Mouse (Mus musculus) neural tube, postnatal 0 days (tissue): ENCODE measurements around the gene Cldn9. TPM values are rescaled to one million over a fixed set of nuclear protein-coding genes. Genes with fewer than 3 reads are reported as not detected.

ENCODE experiments used
- polyA plus RNA-seq: library from polyadenylated mRNA; unstranded; fragments of >200 nt; fragmentation: Nextera tagmentation; extraction: Ambion mirVana; gene quantifications from 2 replicates; pipeline ENCODE4 v1.2.1, GENCODE M21; 2015

The Cldn9 gene
- polyA plus RNA-seq: 0.20 and 0.79 TPM in 2 replicates

GRCm38 (mm10) chr17:23683856-23684672, at the start of gene Cldn9:
Cldn9 (minus strand) TSS chr17:23684026.

GRCm38 (mm10) chr17:23725999-23726757, 42.4 kb upstream of the Cldn9 start, which contains the start of gene Pkmyt1:
Pkmyt1 (plus strand) TSS chr17:23726336.

GRCm38 (mm10) chr17:23722376-23723125, 38.7 kb upstream of the Cldn9 start, which contains the start of gene 1520401A03Rik:
1520401A03Rik (minus strand) TSS chr17:23722783.

GRCm38 (mm10) chr17:23679127-23679835, 4.5 kb downstream of the Cldn9 start, which contains the start of gene Cldn6:
Cldn6 (plus strand) TSS chr17:23679249.

GRCm38 (mm10) chr17:23677236-23677679, 6.6 kb downstream of the Cldn9 start, which contains the start of gene Tnfrsf12a:
Tnfrsf12a (minus strand) TSS chr17:23677468.

GRCm38 (mm10) chr17:23673424-23674073, 10.3 kb downstream of the Cldn9 start, which contains the start of the genes Hcfc1r1 and Thoc6:
Hcfc1r1 (plus strand) TSS chr17:23673596.
Thoc6 (minus strand) TSS chr17:23673882.

GRCm38 (mm10) chr17:23660117-23660875, 23.5 kb downstream of the Cldn9 start, which contains the start of gene Bicdl2:
Bicdl2 (plus strand) TSS chr17:23660506.

GRCm38 (mm10) chr17:23644613-23645495, 39.0 kb downstream of the Cldn9 start, which contains the start of gene Mmp25:
Mmp25 (minus strand) TSS chr17:23645277.

Other genes with a start within 250 kb of the Cldn9 start
- gene Vmn2r117, start 204.3 kb downstream of the Cldn9 start, polyA plus RNA-seq: not detected in 2 replicates
- 11.5 and 12.6 TPM in 2 replicates for gene Zfp213, start 119.8 kb downstream of the Cldn9 start, polyA plus RNA-seq
- gene Zfp13, start 84.5 kb downstream of the Cldn9 start, polyA plus RNA-seq: 20.7 and 22.4 TPM in 2 replicates
- not detected in 2 replicates for gene Zscan10, start 83.2 kb downstream of the Cldn9 start, polyA plus RNA-seq
- gene Mmp25, start 38.7 kb downstream of the Cldn9 start, polyA plus RNA-seq: 1.4 and 1.7 TPM in 2 replicates
- 0.23 TPM in 2 replicates for gene Bicdl2, start 23.5 kb downstream of the Cldn9 start, polyA plus RNA-seq
- gene Hcfc1r1, start 10.4 kb downstream of the Cldn9 start, polyA plus RNA-seq: 207 and 248 TPM in 2 replicates
- 29.4 and 33.2 TPM in 2 replicates for gene Thoc6, start 10.1 kb downstream of the Cldn9 start, polyA plus RNA-seq
- gene Tnfrsf12a, start 6.6 kb downstream of the Cldn9 start, polyA plus RNA-seq: 14.4 and 18.7 TPM in 2 replicates
- 0.23 and 0.35 TPM in 2 replicates for gene Cldn6, start 4.8 kb downstream of the Cldn9 start, polyA plus RNA-seq
- gene 1520401A03Rik, start 38.8 kb upstream of the Cldn9 start, polyA plus RNA-seq: 0.19 TPM in 1 of 2 replicates, not detected in the other
- gene Pkmyt1, start 42.3 kb upstream of the Cldn9 start, polyA plus RNA-seq: 14.5 and 16.2 TPM in 2 replicates
- 64.8 and 68.8 TPM in 2 replicates for gene Paqr4, start 56.8 kb upstream of the Cldn9 start, polyA plus RNA-seq
- 1.2 and 1.6 TPM in 2 replicates for gene Kremen2, start 61.8 kb upstream of the Cldn9 start, polyA plus RNA-seq
- gene Flywch1, start 87.6 kb upstream of the Cldn9 start, polyA plus RNA-seq: 162 and 181 TPM in 2 replicates
- 111 and 120 TPM in 2 replicates for gene Flywch2, start 102.1 kb upstream of the Cldn9 start, polyA plus RNA-seq
- gene Srrm2, start 106.5 kb upstream of the Cldn9 start, polyA plus RNA-seq: 455 and 462 TPM in 2 replicates
- gene Elob, start 145.1 kb upstream of the Cldn9 start, polyA plus RNA-seq: 1,482 and 1,529 TPM in 2 replicates
- gene Prss33, start 152.0 kb upstream of the Cldn9 start, polyA plus RNA-seq: not detected in 2 replicates
- 0.12 TPM in 1 of 2 replicates, not detected in the other for gene Prss32, start 159.8 kb upstream of the Cldn9 start, polyA plus RNA-seq
- gene Prss41, start 160.1 kb upstream of the Cldn9 start, polyA plus RNA-seq: 0.86 and 1.6 TPM in 2 replicates
- gene Prss21, start 184.0 kb upstream of the Cldn9 start, polyA plus RNA-seq: not detected in 2 replicates
- not detected in 2 replicates for gene Dcpp1, start 196.8 kb upstream of the Cldn9 start, polyA plus RNA-seq
- not detected in 2 replicates for gene Dcpp2, start 196.9 kb upstream of the Cldn9 start, polyA plus RNA-seq
- not detected in 2 replicates for gene Dcpp3, start 233.4 kb upstream of the Cldn9 start, polyA plus RNA-seq